Mouse (Mus musculus): ENCODE results near the gene Nectin3. TPM values are rescaled to one million over a fixed set of nuclear protein-coding genes. Genes with fewer than 3 reads are reported as not detected.

Gene Nectin3
- total and polyA plus RNA-seq, 3 experiments, result not detected

DNA sequence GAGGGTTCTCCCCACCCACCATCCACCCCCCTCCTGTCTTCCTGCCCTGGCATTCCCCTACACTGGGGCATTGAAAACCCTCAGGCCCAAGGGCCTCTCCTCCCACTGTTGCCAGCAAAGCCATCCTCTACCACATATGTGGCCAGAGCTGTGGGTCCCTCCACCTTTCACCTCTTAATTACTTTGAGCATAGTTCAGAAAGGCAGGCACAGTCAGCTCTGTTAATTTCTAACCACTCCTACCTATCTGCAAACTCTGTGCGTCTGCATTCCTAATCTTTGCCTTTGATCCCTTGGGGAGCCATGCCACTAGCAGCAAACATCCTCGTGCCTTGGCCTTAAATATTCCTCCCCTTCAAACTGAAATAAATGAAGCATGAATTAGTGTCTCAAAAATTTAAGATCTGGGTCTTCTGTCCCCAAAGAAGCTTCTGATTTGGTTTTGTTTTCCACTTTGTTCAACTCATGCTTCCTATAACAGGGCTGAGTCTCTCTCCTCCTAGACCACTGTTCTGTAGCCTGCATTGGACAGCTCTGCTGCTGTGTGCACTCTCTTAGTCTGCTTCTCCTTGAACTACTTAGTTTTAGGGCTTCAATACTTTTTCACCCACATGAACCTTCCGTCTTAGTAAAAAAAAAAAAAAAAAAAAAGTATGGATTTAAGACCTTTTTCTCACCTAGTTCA, 9.1 kb upstream of the Nectin3 start:
- Histone ChIP-seq H3K27me3 (ENCODE audit: control insufficient read depth in 1 of 2, insufficient read depth in 2 of 2, low read length in 2 of 2) (no peaks in the 10 kb centered on the region), H3K27ac (ENCODE audit: control insufficient read depth, low read depth, low read length) (no peak overlapping the region), H3K4me1 (ENCODE audit: control insufficient read depth in 1 of 2, insufficient read depth in 2 of 2, low read length in 2 of 2) (no peaks in the 10 kb centered on the region), H3K9ac (ENCODE audit: control insufficient read depth, low read depth, low read length, poor library complexity, severe bottlenecking) (no peak overlapping the region), H3K79me2 (ENCODE audit: control insufficient read depth, insufficient read depth, low read length, poor library complexity) (no peaks in the 10 kb centered on the region), H3K4me3 (ENCODE audit: control insufficient read depth in 1 of 2, insufficient read depth in 1 of 2, low read depth in 2 of 2, low read length in 2 of 2) (no peak overlapping the region), H3K36me3 (ENCODE audit: control insufficient read depth in 1 of 2, insufficient read depth in 2 of 2, low read length in 2 of 2) (no peaks in the 10 kb centered on the region), H3K9me3 (replicated peaks; ENCODE audit: insufficient read depth, low read length) (no peaks in the 10 kb centered on the region)
- TF ChIP-seq ZC3H11A (IDR thresholded peaks at IDR 0.05; ENCODE audit: low read depth, low read length), result no peak
- no peak for TF ChIP-seq MEF2A (IDR thresholded peaks at IDR 0.05; ENCODE audit: extremely low read depth, insufficient replicate concordance, low read depth, low read length, poor library complexity, severe bottlenecking)
- TF ChIP-seq TAL1 (IDR thresholded peaks at IDR 0.05; ENCODE audit: low read length), result no peak
- TF ChIP-seq TCF12 (IDR thresholded peaks at IDR 0.05; ENCODE audit: low read depth, low read length), result no peak
- no peak for TF ChIP-seq POLR2AphosphoS5 (IDR thresholded peaks at IDR 0.05; ENCODE audit: borderline replicate concordance, low read depth, low read length)
- no peak for DNase-seq (ENCODE audit: low read depth, low spot score)

DNA sequence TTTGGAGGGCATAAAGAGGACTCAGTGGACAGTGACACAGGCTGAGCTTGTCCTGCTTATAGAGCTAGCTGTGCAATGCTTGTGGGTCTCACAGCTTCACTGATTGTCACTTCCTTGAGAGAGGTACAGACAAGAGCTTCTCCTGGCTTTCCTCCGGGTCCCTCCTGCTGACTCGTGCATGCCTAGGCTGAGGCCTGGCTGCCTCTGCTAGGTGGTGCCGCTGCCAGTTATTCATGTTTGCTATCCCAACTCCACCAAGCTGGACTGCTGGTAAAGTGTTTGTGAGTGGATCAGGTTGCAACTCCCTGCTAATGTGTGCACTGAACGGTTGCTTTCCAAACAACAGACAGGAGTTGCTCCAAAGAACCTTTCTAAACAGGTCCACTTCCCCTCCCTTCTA, 5.7 kb upstream of the Nectin3 start:
- Histone ChIP-seq H3K27ac (ENCODE audit: control insufficient read depth, low read depth, low read length) (no peak overlapping the region), H3K36me3 (ENCODE audit: control insufficient read depth in 1 of 2, insufficient read depth in 2 of 2, low read length in 2 of 2) (no peaks in the 10 kb centered on the region), H3K9ac (ENCODE audit: control insufficient read depth, low read depth, low read length, poor library complexity, severe bottlenecking) (no peak overlapping the region), H3K79me2 (ENCODE audit: control insufficient read depth, insufficient read depth, low read length, poor library complexity) (no peaks in the 10 kb centered on the region), H3K4me3 (ENCODE audit: control insufficient read depth in 1 of 2, insufficient read depth in 1 of 2, low read depth in 2 of 2, low read length in 2 of 2) (no peak overlapping the region), H3K4me1 (ENCODE audit: control insufficient read depth in 1 of 2, insufficient read depth in 2 of 2, low read length in 2 of 2) (no peaks in the 10 kb centered on the region), H3K9me3 (replicated peaks; ENCODE audit: insufficient read depth, low read length) (no peaks in the 10 kb centered on the region), H3K27me3 (ENCODE audit: control insufficient read depth in 1 of 2, insufficient read depth in 2 of 2, low read length in 2 of 2) (no peaks in the 10 kb centered on the region)
- no peak for TF ChIP-seq ZKSCAN1 (IDR thresholded peaks at IDR 0.05; ENCODE audit: low read depth, low read length)
- TF ChIP-seq ZC3H11A (IDR thresholded peaks at IDR 0.05; ENCODE audit: low read depth, low read length), result no peak
- DNase-seq (ENCODE audit: low read depth, low spot score), result no peak

DNA sequence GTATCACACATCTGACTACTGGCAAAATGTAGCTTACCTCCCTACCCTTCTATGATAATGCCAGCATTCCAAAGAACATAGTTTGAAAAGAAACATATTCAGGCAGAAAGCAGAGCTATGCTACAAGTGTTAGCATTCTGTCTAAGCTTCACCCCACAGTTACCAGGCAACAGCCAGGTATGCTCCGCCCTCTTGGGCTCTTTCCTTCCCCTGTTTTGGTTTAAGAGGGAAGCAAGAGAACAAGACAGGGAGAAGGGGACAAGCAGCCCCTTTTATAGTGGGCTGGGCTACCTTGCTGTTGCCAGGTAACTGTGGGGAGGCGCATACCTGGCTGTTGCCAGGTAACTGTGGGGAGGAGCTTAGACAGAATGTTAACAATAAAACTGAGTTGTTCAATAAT, 4.0 kb upstream of the Nectin3 start:
- Histone ChIP-seq H3K27ac (ENCODE audit: control insufficient read depth, low read depth, low read length) (no peak overlapping the region), H3K4me3 (ENCODE audit: control insufficient read depth in 1 of 2, insufficient read depth in 1 of 2, low read depth in 2 of 2, low read length in 2 of 2) (no peak overlapping the region), H3K9me3 (replicated peaks; ENCODE audit: insufficient read depth, low read length) (no peaks in the 10 kb centered on the region), H3K4me1 (ENCODE audit: control insufficient read depth in 1 of 2, insufficient read depth in 2 of 2, low read length in 2 of 2) (no peaks in the 10 kb centered on the region), H3K36me3 (ENCODE audit: control insufficient read depth in 1 of 2, insufficient read depth in 2 of 2, low read length in 2 of 2) (no peaks in the 10 kb centered on the region), H3K9ac (ENCODE audit: control insufficient read depth, low read depth, low read length, poor library complexity, severe bottlenecking) (no peak overlapping the region), H3K27me3 (ENCODE audit: control insufficient read depth in 1 of 2, insufficient read depth in 2 of 2, low read length in 2 of 2) (no peaks in the 10 kb centered on the region; a peak in 1 of 4 replicates), H3K79me2 (ENCODE audit: control insufficient read depth, insufficient read depth, low read length, poor library complexity) (no peaks in the 10 kb centered on the region)
- no peak for DNase-seq (ENCODE audit: low read depth, low spot score)
- TF ChIP-seq MYC (IDR thresholded peaks at IDR 0.05; ENCODE audit: low read depth, low read length), result no peak
- TF ChIP-seq ZC3H11A (IDR thresholded peaks at IDR 0.05; ENCODE audit: low read depth, low read length), result no peak
- TF ChIP-seq TAL1 (IDR thresholded peaks at IDR 0.05; ENCODE audit: low read length), result no peak
- TF ChIP-seq ZMIZ1 (IDR thresholded peaks at IDR 0.05; ENCODE audit: low read depth, low read length), result no peak
- TF ChIP-seq USF1 (IDR thresholded peaks at IDR 0.05; ENCODE audit: low read depth, low read length), result no peak
- no peak for TF ChIP-seq GABPA (IDR thresholded peaks at IDR 0.05; ENCODE audit: low read depth, low read length)
- TF ChIP-seq GATA1 (IDR thresholded peaks at IDR 0.05; ENCODE audit: low read depth, low read length), result no peak
- no peak for TF ChIP-seq CHD1 (IDR thresholded peaks at IDR 0.05; ENCODE audit: low read depth, low read length)
- no peak for TF ChIP-seq TBP (IDR thresholded peaks at IDR 0.05; ENCODE audit: low read depth, low read length)
- no peak for TF ChIP-seq KAT2A (conservative IDR thresholded peaks at IDR 0.05; ENCODE audit: low read depth, low read length)
- no peak for TF ChIP-seq CHD2 (IDR thresholded peaks at IDR 0.05; ENCODE audit: low read length)
- TF ChIP-seq HCFC1 (IDR thresholded peaks at IDR 0.05; ENCODE audit: low read depth, low read length), result no peak
- TF ChIP-seq POLR2AphosphoS2 (IDR thresholded peaks at IDR 0.05; ENCODE audit: low read length), result no peak
- TF ChIP-seq MAZ (IDR thresholded peaks at IDR 0.05; ENCODE audit: low read depth, low read length), result no peak
- TF ChIP-seq RAD21 (IDR thresholded peaks at IDR 0.05; ENCODE audit: low read depth, low read length), result no peak
- no peak for TF ChIP-seq TCF12 (IDR thresholded peaks at IDR 0.05; ENCODE audit: low read depth, low read length)
